8 mouse cellular contexts compared by ENCODE assay signal in the genomic region with DNA sequence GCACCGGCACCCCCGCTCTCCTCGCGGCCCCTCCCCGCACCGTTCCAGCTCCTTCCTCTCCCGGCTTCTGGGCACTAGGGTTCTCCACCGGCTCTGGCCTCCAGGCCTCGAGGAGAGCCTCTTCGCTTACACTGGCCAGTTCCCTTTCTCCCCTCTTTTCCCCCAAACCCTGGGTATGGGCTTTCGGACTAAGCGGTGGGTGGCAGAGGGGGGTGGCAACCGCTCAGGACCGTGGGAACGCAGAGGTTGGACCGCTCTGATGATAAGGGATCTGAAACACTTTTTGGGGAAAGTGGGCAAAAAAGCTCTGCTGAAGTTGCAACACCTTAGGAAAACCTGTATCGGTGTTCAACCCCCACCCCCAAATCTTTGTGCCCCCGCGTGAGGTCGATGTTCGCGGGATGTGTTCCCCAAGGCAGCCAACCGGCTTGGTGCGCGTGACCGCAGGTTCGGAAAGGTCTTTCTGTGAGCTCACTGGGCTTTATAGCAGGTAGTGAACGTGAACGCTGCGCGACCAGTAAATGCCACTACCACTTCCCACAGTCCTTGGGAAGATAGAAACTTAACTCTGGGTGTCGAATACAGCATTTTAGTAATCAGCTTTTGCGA. TPM values are rescaled to one million over a fixed set of nuclear protein-coding genes. Genes with fewer than 3 reads are reported as not detected.
DNase-seq lines count a peak whose midpoint lies in the region; ATAC-seq lines count a peak whose summit lies in the region.

No protein-coding gene starts in this region.

- peak overlapping the region; percentile 62; the same call in 1 of the 2 replicates for H3K27ac ChIP-seq in intestine, embryonic 14.5 days (ENCODE audit: low read depth)
- H3K27ac ChIP-seq in limb, embryonic 10.5 days, result peak overlapping the region; percentile 91
- H3K27ac ChIP-seq in midbrain, embryonic 11.5 days (ENCODE audit: low read depth, low read length), result peak overlapping the region; percentile 71; the same call in 1 of the 2 replicates

- H3K36me3 ChIP-seq in intestine, embryonic 14.5 days (ENCODE audit: control insufficient read depth, insufficient read depth, low read length), result no peaks in the 10 kb centered on the region
- no peaks in the 10 kb centered on the region for H3K36me3 ChIP-seq in limb, embryonic 10.5 days
- no peaks in the 10 kb centered on the region for H3K36me3 ChIP-seq in midbrain, embryonic 11.5 days (ENCODE audit: control insufficient read depth, insufficient read depth, low read length)

- WGBS in intestine, embryonic 14.5 days, result under 1% methylated on average over 33 of the region's 33 CpGs
- under 1% methylated on average over 33 of the region's 33 CpGs for WGBS in limb, embryonic 10.5 days
- under 1% methylated on average over 33 of the region's 33 CpGs for WGBS in midbrain, embryonic 11.5 days

- H3K4me3 ChIP-seq in intestine, embryonic 14.5 days (ENCODE audit: low read depth, low read length), result peak overlapping the region; percentile 67
- H3K4me3 ChIP-seq in limb, embryonic 10.5 days, result peak overlapping the region; percentile 90
- peak overlapping the region; percentile 72 for H3K4me3 ChIP-seq in midbrain, embryonic 11.5 days (ENCODE audit: low read depth, low read length)

- DNase-seq in retina, embryonic 14.5 days (ENCODE audit: low spot score), result peak; percentile 40
- DNase-seq in retina, postnatal 1 day, result no peak
- peak; percentile 58 for DNase-seq in cerebellum, adult 11-12 months
- peak; percentile 20 for DNase-seq in forelimb bud, embryonic 11.5 days (ENCODE audit: low read depth, low spot score)
- peak; percentile 69 for DNase-seq in intestine, embryonic 14.5 days (ENCODE audit: low spot score)
- DNase-seq in limb, embryonic 10.5 days (ENCODE audit: low spot score), result no peak
- no peak for DNase-seq in midbrain, embryonic 11.5 days (ENCODE audit: low spot score, missing footprints)
- peak; percentile 33 to 43 for DNase-seq in thymus, postnatal 10 days (ENCODE audit: low spot score in 2 of 2)

- peaks cover 13% of the 10 kb centered on the region; the same call in 1 of the 2 replicates for H3K27me3 ChIP-seq in intestine, embryonic 14.5 days (replicated peaks; ENCODE audit: control insufficient read depth, insufficient read depth, low read length)
- peaks cover 31% of the 10 kb centered on the region for H3K27me3 ChIP-seq in limb, embryonic 10.5 days (ENCODE audit: low read depth, poor library complexity, severe bottlenecking)
- peaks cover 6% of the 10 kb centered on the region for H3K27me3 ChIP-seq in midbrain, embryonic 11.5 days (ENCODE audit: control insufficient read depth, insufficient read depth, low read length)

- no peaks in the 10 kb centered on the region for H3K9me3 ChIP-seq in intestine, embryonic 14.5 days (ENCODE audit: control insufficient read depth, low read length)
- no peaks in the 10 kb centered on the region for H3K9me3 ChIP-seq in limb, embryonic 10.5 days (replicated peaks)
- no peaks in the 10 kb centered on the region for H3K9me3 ChIP-seq in midbrain, embryonic 11.5 days (ENCODE audit: control insufficient read depth, low read length)

- H3K9ac ChIP-seq in intestine, embryonic 14.5 days (ENCODE audit: low read length), result peak overlapping the region; percentile 63
- H3K9ac ChIP-seq in midbrain, embryonic 11.5 days (ENCODE audit: low read length), result peak overlapping the region; percentile 87

- peak overlapping the region; percentile 90 for H3K4me2 ChIP-seq in intestine, embryonic 14.5 days (ENCODE audit: low read length)
- H3K4me2 ChIP-seq in midbrain, embryonic 11.5 days, result peak overlapping the region; percentile 96

- ATAC-seq in intestine, embryonic 14.5 days (replicated peaks; ENCODE audit: low FRiP score, low TSS enrichment, low read depth), result peak; percentile 56; the same call in 1 of the 2 replicates
- ATAC-seq in midbrain, embryonic 11.5 days (ENCODE audit: low FRiP score), result no peak; the same call in 1 of the 2 replicates

- peaks cover 8% of the 10 kb centered on the region for H3K4me1 ChIP-seq in intestine, embryonic 14.5 days (replicated peaks; ENCODE audit: control insufficient read depth, insufficient read depth, low read length)
- peaks cover 35% of the 10 kb centered on the region for H3K4me1 ChIP-seq in limb, embryonic 10.5 days
- peaks cover 9% of the 10 kb centered on the region; the same call in 1 of the 2 replicates for H3K4me1 ChIP-seq in midbrain, embryonic 11.5 days (ENCODE audit: control insufficient read depth, insufficient read depth, low read length)

RNA-seq across cellular contexts. Expression of gene Ppm1h, which starts 1.0 kb away (rescaled TPM):
- polyA plus RNA-seq in intestine, embryonic 14.5 days (2014; fragmentation: Nextera tagmentation; extraction: Ambion mirVana), result 12.4 and 13.2 TPM in 2 replicates
- 2.9 and 4.4 TPM in 2 replicates for polyA plus RNA-seq in limb, embryonic 10.5 days (2016; fragmentation: Nextera tagmentation; extraction: Ambion mirVana)
- polyA plus RNA-seq in midbrain, embryonic 11.5 days (2014; fragmentation: Nextera tagmentation; extraction: Ambion mirVana), result 5.4 and 5.9 TPM in 2 replicates

Comparison
In these comparisons a context has a peak if more than half of its experiments do, and no peak if none do; other contexts are left out.
1. DNase-seq: peak in retina, embryonic 14.5 days (single experiment), cerebellum, adult 11-12 months (single experiment), forelimb bud, embryonic 11.5 days (single experiment), intestine, embryonic 14.5 days (single experiment) and thymus, postnatal 10 days (2 of 2); none in retina, postnatal 1 day (single experiment), limb, embryonic 10.5 days (single experiment) and midbrain, embryonic 11.5 days (single experiment).
2. Peak in every context shown above with its lines, with median percentiles within 50 percentile points of each other: H3K27ac ChIP-seq and H3K4me3 ChIP-seq.